In genomic region chr10:62313885-62314424, GRCm38 (mm10) we compare ENCODE assay signal across 9 mouse cellular contexts.
DNase-seq lines count a peak whose midpoint lies in the region; ATAC-seq lines count a peak whose summit lies in the region.
"Had no signal": no experiment of that assay in that cellular context is flagged by ENCODE, and none has a peak within 500 bp of the region (broad histone marks: within the 10 kb centered on the region; RNA-seq: fewer than 3 reads in every experiment).

No protein-coding gene starts in this region.

- no peak overlapping the region for H3K27ac ChIP-seq in intestine, embryonic 16.5 days (ENCODE audit: low read length)

- WGBS in intestine, embryonic 16.5 days: 57% methylated on average over 15 of the region's 15 CpGs

- H3K4me2 ChIP-seq in intestine, embryonic 16.5 days (ENCODE audit: low read depth, low read length): no peak overlapping the region
- H3K4me2 ChIP-seq: lung, embryonic 14.5 days had no signal

- H3K4me1 ChIP-seq in intestine, embryonic 16.5 days (ENCODE audit: control insufficient read depth, insufficient read depth, low read length): peaks cover 11% of the 10 kb centered on the region; the same call in 1 of the 2 replicates

- no peaks in the 10 kb centered on the region for H3K27me3 ChIP-seq in intestine, embryonic 16.5 days (replicated peaks; ENCODE audit: control insufficient read depth, insufficient read depth, low read length)

- ATAC-seq in intestine, embryonic 16.5 days: 0 out of 2 replicates have a peak, but pooled peaks have one; percentile 33
- ATAC-seq in activated CD4-positive, CD25-positive, alpha-beta regulatory T cell, adult 4 months: no peak
- ATAC-seq in megakaryocyte, adult 5-6 weeks (ENCODE audit: poor library complexity, severe bottlenecking): no peak

- H3K4me3 ChIP-seq in intestine, embryonic 16.5 days (ENCODE audit: low read length): no peak overlapping the region

- peak; percentile 9 for DNase-seq in embryo, embryonic 10 days (ENCODE audit: low spot score)
- DNase-seq in embryo, embryonic 10.5 days (ENCODE audit: low spot score): no peak
- DNase-seq in 416B (ENCODE audit: low read depth): peak; percentile 74
- peak; percentile 66 for DNase-seq in brain, adult 2 months (ENCODE audit: low read depth, low spot score)
- DNase-seq in MN1 (ENCODE audit: low spot score): no peak
- DNase-seq: lung, embryonic 14.5 days had no signal

- no peaks in the 10 kb centered on the region for H3K9me3 ChIP-seq in intestine, embryonic 16.5 days (ENCODE audit: control insufficient read depth, low read length)

- H3K9ac ChIP-seq in intestine, embryonic 16.5 days (ENCODE audit: low read depth, low read length): no peak overlapping the region
- H3K9ac ChIP-seq: lung, embryonic 14.5 days had no signal

- H3K36me3 ChIP-seq in intestine, embryonic 16.5 days (ENCODE audit: control insufficient read depth, insufficient read depth, low read length): no peaks in the 10 kb centered on the region

Comparison
In these comparisons a context has a peak if more than half of its experiments do, and no peak if none do; other contexts are left out.
1. DNase-seq: peak in embryo, embryonic 10 days (single experiment), 416B (single experiment) and brain, adult 2 months (single experiment); none in embryo, embryonic 10.5 days (single experiment) and MN1 (single experiment).